Mouse (Mus musculus) B cell, adult 2 months (primary cell): ENCODE data around the gene Dtwd1.
"Not testable (repeated sequence)": the region's sequence is repeated elsewhere in the genome, so short reads cannot be mapped to it uniquely, and the experiment has no call there.

Experiments used
- DNase-seq, 2 experiments: peaks; one replicate each; pipeline ENCODE4 v3.0.0; 2022

Dtwd1 gene

DNA sequence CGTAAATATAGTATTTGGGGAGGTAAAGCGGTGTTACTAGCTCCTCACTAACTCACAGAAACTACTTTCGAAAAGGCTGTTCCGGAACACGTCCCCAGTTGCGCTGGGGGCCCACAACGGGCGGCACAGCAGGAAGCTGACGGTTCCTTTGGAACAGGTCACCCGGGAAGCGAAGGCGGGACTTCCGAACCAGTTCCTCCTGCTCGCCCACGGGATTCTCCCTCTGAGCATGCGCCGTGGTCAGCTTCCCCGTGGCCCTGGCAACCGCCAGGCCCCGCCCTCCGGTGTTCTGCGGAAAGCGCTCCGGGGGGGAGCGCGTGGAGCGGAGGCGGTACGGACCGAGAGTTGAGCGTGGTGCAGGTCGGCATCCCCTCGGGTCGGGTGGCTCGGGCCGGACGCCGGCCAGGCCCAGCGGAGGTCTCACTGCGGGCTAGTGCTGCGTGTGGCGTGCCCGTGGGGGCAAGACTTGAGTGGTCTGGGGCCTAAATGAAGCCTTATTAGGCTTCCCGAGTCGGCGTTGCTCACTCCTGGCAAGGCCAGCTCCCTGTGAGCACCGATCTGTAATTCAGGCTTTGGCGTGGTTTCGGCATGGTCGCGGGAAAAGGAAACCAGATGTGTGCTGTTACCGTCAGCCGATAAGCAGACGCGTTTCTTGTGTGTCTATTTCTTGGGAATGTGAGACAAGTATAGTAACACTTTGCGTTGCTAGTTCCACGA is at the start of gene Dtwd1, which contains the start of gene Fam227b:
Gene Dtwd1 (plus strand): TSS at position 287 of the 717 bp plus-strand sequence.
Gene Fam227b (minus strand): TSS at position 150 of the 717 bp plus-strand sequence.
- peak; percentile 97 to 98 for DNase-seq

DNA sequence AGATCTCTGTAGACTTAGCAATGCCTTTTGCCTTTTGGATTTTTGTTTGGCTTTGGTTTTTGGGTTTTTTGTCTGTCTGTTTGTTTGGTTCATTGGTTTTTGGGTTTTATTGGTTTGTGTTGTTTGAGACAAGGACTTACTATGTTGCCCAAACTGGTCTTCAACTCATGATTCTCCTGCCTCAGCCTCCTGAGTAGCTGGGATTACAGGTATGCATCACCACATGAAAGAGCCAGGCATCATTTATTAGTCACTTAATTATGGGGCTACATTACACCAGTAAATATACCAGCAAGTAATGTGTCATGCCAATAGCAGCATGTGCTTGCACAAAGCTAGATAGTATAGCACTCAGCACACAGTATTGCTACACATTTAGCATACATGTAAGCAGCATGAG is 4.2 kb upstream of the Dtwd1 start:
- no peak for DNase-seq

DNA sequence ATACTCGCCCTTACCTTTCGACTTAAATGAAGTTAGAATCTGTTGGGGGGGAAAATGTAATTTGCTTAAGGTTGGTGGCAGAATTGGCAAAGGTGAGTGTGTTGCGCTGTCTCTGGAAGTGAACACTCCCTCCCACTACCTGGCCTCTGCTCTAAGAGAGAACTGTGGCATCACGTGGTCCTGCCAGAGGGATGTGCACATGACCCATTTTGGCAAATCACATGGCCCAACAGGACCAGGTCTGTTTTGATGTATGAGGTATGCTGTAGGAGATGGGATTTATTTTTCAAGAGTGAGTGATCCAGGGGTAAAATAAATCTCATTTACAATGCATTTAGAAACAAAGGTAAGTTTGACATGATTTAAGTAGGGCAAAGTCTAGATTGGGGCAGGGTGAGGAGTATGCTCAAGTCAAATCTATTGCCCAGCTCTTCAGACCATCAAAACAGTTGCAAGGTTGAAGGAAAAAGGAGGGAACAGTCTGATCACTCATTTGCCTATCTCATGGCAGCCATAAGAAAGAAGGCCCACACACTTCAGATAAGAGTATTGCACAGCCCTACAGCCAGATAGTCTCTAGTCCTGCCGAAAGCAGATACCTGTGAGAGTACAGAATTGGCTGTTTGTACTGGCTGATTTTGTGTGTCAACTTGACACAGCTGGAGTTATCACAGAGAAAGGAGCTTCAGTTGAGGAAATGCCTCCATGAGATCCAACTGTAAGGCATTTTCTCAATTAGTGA is 13.5 kb downstream of the Dtwd1 start:
- DNase-seq: no peak

DNA sequence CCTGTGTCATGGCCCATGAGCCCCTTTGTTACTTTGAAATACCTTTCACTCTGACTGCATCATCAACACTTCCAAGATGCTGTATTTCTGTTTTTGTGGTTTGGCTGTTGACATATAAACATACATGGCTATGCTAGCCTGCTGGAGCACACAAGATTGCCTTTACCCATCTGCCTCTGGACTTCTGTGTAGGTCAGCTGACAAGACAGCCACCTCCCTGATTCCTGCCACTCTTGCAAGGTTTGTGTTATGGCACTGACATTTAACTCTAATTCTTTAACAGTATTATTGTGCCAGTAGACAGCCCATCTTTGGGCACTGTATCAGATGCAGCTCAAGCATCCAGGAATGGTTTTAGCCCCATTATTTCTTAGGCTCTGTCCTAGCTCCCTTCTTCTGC is 14.4 kb downstream of the Dtwd1 start:
- DNase-seq: no peak

DNA sequence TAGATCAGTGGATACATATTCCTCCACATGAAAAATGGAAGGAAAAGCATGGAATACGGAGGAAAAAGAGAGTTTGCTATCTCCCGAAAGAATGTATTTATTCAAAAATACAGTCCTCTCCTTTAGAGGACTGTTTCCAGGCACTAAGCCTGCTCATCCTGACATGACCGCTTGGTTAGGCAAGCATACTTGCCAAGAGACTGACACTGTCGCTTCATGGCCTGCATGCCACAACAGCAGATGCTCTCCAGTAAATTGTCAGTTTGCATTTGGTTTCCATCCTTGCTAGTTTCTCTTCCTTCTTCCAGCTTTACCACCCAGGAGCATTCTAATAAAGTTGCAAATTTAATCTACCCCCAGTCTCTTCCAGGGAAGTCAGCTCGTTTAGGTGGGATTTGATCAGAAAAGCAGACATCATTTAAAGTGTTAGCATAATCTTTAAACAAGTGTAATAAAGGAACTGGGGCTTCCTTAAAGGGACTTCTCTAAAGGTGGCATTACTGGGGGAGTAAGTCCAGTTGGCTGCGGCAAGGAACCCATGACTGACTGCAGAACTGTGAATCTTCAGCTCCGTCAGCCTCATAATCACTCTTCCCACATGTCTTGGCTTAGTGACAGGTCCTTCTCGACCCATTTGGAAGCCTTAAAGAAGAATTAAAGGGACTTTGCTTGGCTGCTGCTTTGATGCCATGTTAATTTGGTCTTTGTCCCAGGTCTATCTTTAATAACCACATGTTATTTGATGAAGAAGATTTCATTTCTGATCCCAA is 15.1 kb downstream of the Dtwd1 start:
- no peak for DNase-seq

GRCm38 (mm10) chr2:126171427-126171826 is 19.5 kb downstream of the Dtwd1 start:
- DNase-seq: no peak

- no peak for DNase-seq
Measured at GRCm38 (mm10) chr2:126191306-126191705, 39.4 kb downstream of the Dtwd1 start.

GRCm38 (mm10) chr2:126192129-126192528 is 40.2 kb downstream of the Dtwd1 start:
- DNase-seq: no peak

DNA sequence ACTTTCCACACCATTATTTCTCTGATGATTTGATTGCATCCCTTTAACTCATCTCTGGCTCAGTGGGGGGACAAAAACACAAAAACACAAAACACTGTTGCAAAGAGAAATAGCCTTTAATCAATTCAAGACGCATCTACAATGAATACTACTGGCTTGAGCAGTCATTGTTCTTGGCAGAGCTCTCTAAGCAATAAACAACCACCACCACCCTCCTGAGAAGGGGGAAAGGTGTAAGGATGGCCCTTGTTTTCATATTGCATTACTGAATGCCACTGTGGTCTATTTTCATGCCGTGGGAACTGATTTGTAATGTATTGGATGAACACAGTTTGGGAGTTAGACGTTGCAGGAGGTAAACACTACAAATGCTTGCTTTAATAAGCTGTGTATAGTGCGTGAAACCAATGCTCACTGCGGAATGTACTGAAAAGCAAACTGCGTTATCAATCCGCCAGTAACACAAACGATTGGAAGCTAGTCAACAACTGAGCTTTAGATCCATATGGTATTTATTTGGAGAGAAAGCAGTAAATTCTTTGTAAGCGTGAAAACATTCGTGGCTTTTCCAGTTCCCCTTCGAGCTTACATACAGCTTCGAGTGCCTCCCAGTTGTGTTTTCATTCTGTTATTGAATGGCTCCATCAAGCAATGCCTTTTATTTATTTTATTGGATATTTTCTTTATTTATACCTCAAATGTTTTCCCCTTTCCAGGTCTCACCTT is 43.9 kb downstream of the Dtwd1 start:
- no peak for DNase-seq

DNA sequence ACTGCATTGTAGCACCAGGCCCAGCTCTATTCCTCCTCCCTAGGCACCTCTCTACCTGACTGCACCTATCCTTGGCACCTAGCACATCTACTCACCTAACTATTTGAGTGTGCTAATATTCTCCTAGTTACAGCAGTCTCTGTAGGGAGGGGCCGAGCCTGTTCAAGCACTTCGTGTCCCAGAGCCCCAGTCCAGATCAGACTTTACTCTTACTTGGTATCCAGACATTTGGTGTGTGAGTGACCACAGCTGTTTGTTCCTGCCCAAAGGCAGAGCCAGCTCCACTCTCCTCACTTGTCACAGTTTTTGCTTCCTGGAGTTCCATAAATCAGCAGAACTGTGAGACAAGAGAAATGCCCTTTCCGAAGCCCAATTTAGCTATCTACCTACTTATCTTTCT is 47.0 kb downstream of the Dtwd1 start:
- no peak for DNase-seq

- no peak for DNase-seq
Measured at GRCm38 (mm10) chr2:126211011-126211680, 59.2 kb downstream of the Dtwd1 start.

- DNase-seq: not testable (repeated sequence)
Measured at GRCm38 (mm10) chr2:126214800-126215199, 62.9 kb downstream of the Dtwd1 start, which contains the start of gene Gm17555. TSS of gene Gm17555 (plus strand) at chr2:126215100.
